Mouse (Mus musculus) C2C12 (cell line): ENCODE measurements around the gene Nit1.

Experiments
- CTCF ChIP-seq: IDR thresholded peaks from one replicate; pipeline ENCODE4 v1.5.1; 2011; ENCODE audit not compliant: control insufficient read depth, insufficient read depth, insufficient read length
- MAX ChIP-seq: IDR thresholded peaks from one replicate; pipeline ENCODE4 v1.6.1; 2011; ENCODE audit warnings: mild to moderate bottlenecking, control low read depth
- MYOG ChIP-seq: IDR thresholded peaks from one replicate; pipeline ENCODE4 v1.6.1; 2011; ENCODE audit not compliant: control insufficient read depth, insufficient read length; ENCODE audit errors: extremely low read depth
- USF1 ChIP-seq: IDR thresholded peaks from one replicate; pipeline ENCODE4 v1.6.1; 2011; ENCODE audit warnings: low read depth, mild to moderate bottlenecking, control low read depth, moderate library complexity

GRCm38 (mm10) chr1:171343922-171344677 is 1.3 kb downstream of the Nit1 start:
- no peak for TF ChIP-seq CTCF
- no peak for TF ChIP-seq MAX
- no peak for TF ChIP-seq USF1
- no peak for TF ChIP-seq MYOG
